Mouse (Mus musculus): Measurements from ENCODE around the gene Nthl1. TPM values are rescaled to one million over a fixed set of nuclear protein-coding genes. Genes with fewer than 3 reads are reported as not detected.

Gene Nthl1
- polyA plus RNA-seq, 1 experiment from 2014 or later: 17.6 TPM

Small RNA genes within 50 kb of the gene (microRNA-seq; reads per million reads assigned to microRNA genes)
- not detected for gene Gm24589

Other genes with a start within 250 kb of the Nthl1 start
- 226 and 246 TPM in 2 replicates for gene Rnps1, start 218.1 kb upstream of the Nthl1 start, polyA plus RNA-seq (2015; fragmentation: Nextera tagmentation; extraction: Ambion mirVana)
- 97.4 and 102 TPM in 2 replicates for gene Eci1, start 206.0 kb upstream of the Nthl1 start, polyA plus RNA-seq (2015; fragmentation: Nextera tagmentation; extraction: Ambion mirVana)
- gene Dnase1l2, start 189.6 kb upstream of the Nthl1 start, polyA plus RNA-seq (2015; fragmentation: Nextera tagmentation; extraction: Ambion mirVana): 1.6 and 2.8 TPM in 2 replicates
- 28.8 and 30.5 TPM in 2 replicates for gene E4f1, start 162.4 kb upstream of the Nthl1 start, polyA plus RNA-seq (2015; fragmentation: Nextera tagmentation; extraction: Ambion mirVana)
- gene Pgp, start 162.3 kb upstream of the Nthl1 start, polyA plus RNA-seq (2015; fragmentation: Nextera tagmentation; extraction: Ambion mirVana): 43.9 and 50.6 TPM in 2 replicates
- not detected in 2 replicates for gene Bricd5, start 158.8 kb upstream of the Nthl1 start, polyA plus RNA-seq (2015; fragmentation: Nextera tagmentation; extraction: Ambion mirVana)
- 28.1 and 29.8 TPM in 2 replicates for gene Mlst8, start 153.6 kb upstream of the Nthl1 start, polyA plus RNA-seq (2015; fragmentation: Nextera tagmentation; extraction: Ambion mirVana)
- gene Caskin1, start 144.1 kb upstream of the Nthl1 start, polyA plus RNA-seq (2015; fragmentation: Nextera tagmentation; extraction: Ambion mirVana): 0.59 and 0.96 TPM in 2 replicates
- gene Traf7, start 104.7 kb upstream of the Nthl1 start, polyA plus RNA-seq (2015; fragmentation: Nextera tagmentation; extraction: Ambion mirVana): 90.9 and 93.5 TPM in 2 replicates
- 2.6 and 4.9 TPM in 2 replicates for gene Rab26, start 98.5 kb upstream of the Nthl1 start, polyA plus RNA-seq (2015; fragmentation: Nextera tagmentation; extraction: Ambion mirVana)
- gene Pkd1, start 82.8 kb upstream of the Nthl1 start, polyA plus RNA-seq (2015; fragmentation: Nextera tagmentation; extraction: Ambion mirVana): 21.6 and 23.6 TPM in 2 replicates
- 54.0 and 58.2 TPM in 2 replicates for gene Tsc2, start 50 bp upstream of the Nthl1 start, polyA plus RNA-seq (2015; fragmentation: Nextera tagmentation; extraction: Ambion mirVana)
- gene Slc9a3r2, start 17.6 kb downstream of the Nthl1 start, polyA plus RNA-seq (2015; fragmentation: Nextera tagmentation; extraction: Ambion mirVana): 95.5 and 98.1 TPM in 2 replicates
- 1.1 and 2.3 TPM in 2 replicates for gene Npw, start 25.8 kb downstream of the Nthl1 start, polyA plus RNA-seq (2015; fragmentation: Nextera tagmentation; extraction: Ambion mirVana)
- 15.0 and 18.1 TPM in 2 replicates for gene Zfp598, start 37.0 kb downstream of the Nthl1 start, polyA plus RNA-seq (2015; fragmentation: Nextera tagmentation; extraction: Ambion mirVana)
- 1.5 and 1.9 TPM in 2 replicates for gene Syngr3, start 57.3 kb downstream of the Nthl1 start, polyA plus RNA-seq (2015; fragmentation: Nextera tagmentation; extraction: Ambion mirVana)
- gene Gfer, start 63.5 kb downstream of the Nthl1 start, polyA plus RNA-seq (2015; fragmentation: Nextera tagmentation; extraction: Ambion mirVana): 37.2 and 41.9 TPM in 2 replicates
- gene Noxo1, start 63.6 kb downstream of the Nthl1 start, polyA plus RNA-seq (2015; fragmentation: Nextera tagmentation; extraction: Ambion mirVana): 4.2 and 4.8 TPM in 2 replicates
- gene Tbl3, start 75.0 kb downstream of the Nthl1 start, polyA plus RNA-seq (2015; fragmentation: Nextera tagmentation; extraction: Ambion mirVana): 66.9 and 67.9 TPM in 2 replicates
- gene Rnf151, start 85.4 kb downstream of the Nthl1 start, polyA plus RNA-seq (2015; fragmentation: Nextera tagmentation; extraction: Ambion mirVana): 0.35 TPM in 1 of 2 replicates, not detected in the other
- gene Rps2, start 85.4 kb downstream of the Nthl1 start, polyA plus RNA-seq (2015; fragmentation: Nextera tagmentation; extraction: Ambion mirVana): 1,342 and 1,356 TPM in 2 replicates
- gene Ndufb10, start 91.8 kb downstream of the Nthl1 start, polyA plus RNA-seq (2015; fragmentation: Nextera tagmentation; extraction: Ambion mirVana): 204 and 217 TPM in 2 replicates
- gene Rpl3l, start 95.1 kb downstream of the Nthl1 start, polyA plus RNA-seq (2015; fragmentation: Nextera tagmentation; extraction: Ambion mirVana): not detected in 2 replicates
- 36.1 and 39.4 TPM in 2 replicates for gene Msrb1, start 104.0 kb downstream of the Nthl1 start, polyA plus RNA-seq (2015; fragmentation: Nextera tagmentation; extraction: Ambion mirVana)
- 0.87 and 1.2 TPM in 2 replicates for gene Hs3st6, start 120.3 kb downstream of the Nthl1 start, polyA plus RNA-seq (2015; fragmentation: Nextera tagmentation; extraction: Ambion mirVana)
- gene Meiob, start 171.6 kb downstream of the Nthl1 start, polyA plus RNA-seq (2015; fragmentation: Nextera tagmentation; extraction: Ambion mirVana): not detected in 2 replicates
- gene Hagh, start 207.5 kb downstream of the Nthl1 start, polyA plus RNA-seq (2015; fragmentation: Nextera tagmentation; extraction: Ambion mirVana): 32.6 and 39.1 TPM in 2 replicates
- 16.7 and 17.6 TPM in 2 replicates for gene Fahd1, start 217.7 kb downstream of the Nthl1 start, polyA plus RNA-seq (2015; fragmentation: Nextera tagmentation; extraction: Ambion mirVana)
- 1.2 and 1.9 TPM in 2 replicates for gene Igfals, start 233.3 kb downstream of the Nthl1 start, polyA plus RNA-seq (2015; fragmentation: Nextera tagmentation; extraction: Ambion mirVana)